Mouse (Mus musculus) heart, postnatal 0 days (tissue): Measurements from ENCODE around the gene Timm8a2. TPM values are rescaled to one million over a fixed set of nuclear protein-coding genes. Genes with fewer than 3 reads are reported as not detected.

ENCODE experiments used
- ATAC-seq: fragments of 200-750 bp; cut with Nextera tagmentation; 2 replicates; pipeline ENCODE4 v1.8.0; 2017; ENCODE audit warnings: low read depth, moderate number of reproducible peaks, moderate library complexity; ENCODE audit not compliant: insufficient read depth
- DNase-seq: peaks from one replicate; pipeline ENCODE4 v3.0.0-alpha.2; 2016; ENCODE audit warnings: low spot score
- H3K27ac ChIP-seq: fragments of 300-500 bp; sonication (generic); 2 replicates; pipeline ENCODE4 v1.5.1; 2014; ENCODE audit warnings: low read depth, mild to moderate bottlenecking
- H3K27me3 ChIP-seq: fragments of 300-500 bp; sonication (generic); 2 replicates; pipeline ENCODE4 v1.6.1; 2014; ENCODE audit warnings: low read length, mixed read lengths; ENCODE audit not compliant: control insufficient read depth, insufficient read depth
- H3K36me3 ChIP-seq: fragments of 300-500 bp; sonication (generic); replicated peaks from 2 replicates; pipeline ENCODE4 v1.6.1; 2014; ENCODE audit warnings: low read length, mixed read lengths; ENCODE audit not compliant: control insufficient read depth, insufficient read depth
- H3K4me1 ChIP-seq: fragments of 300-500 bp; sonication (generic); 2 replicates; pipeline ENCODE4 v1.6.1; 2014; ENCODE audit warnings: antibody characterized with exemption; ENCODE audit not compliant: control insufficient read depth, insufficient read depth
- H3K4me2 ChIP-seq: fragments of 300-500 bp; sonication (generic); 2 replicates; pipeline ENCODE4 v1.6.1; 2014; ENCODE audit warnings: low read depth, mild to moderate bottlenecking, low read length, moderate library complexity
- H3K4me3 ChIP-seq: fragments of 300-500 bp; sonication (generic); 2 replicates; pipeline ENCODE4 v1.5.1; 2014; ENCODE audit warnings: low read depth, low read length
- H3K9ac ChIP-seq: fragments of 300-500 bp; sonication (generic); replicated peaks from 2 replicates; pipeline ENCODE4 v1.6.1; 2014; ENCODE audit warnings: low read depth, low read length, mixed read lengths
- H3K9me3 ChIP-seq: fragments of 300-500 bp; sonication (generic); replicated peaks from 2 replicates; pipeline ENCODE4 v1.6.1; 2016; ENCODE audit warnings: low read length; ENCODE audit not compliant: control insufficient read depth
- CTCF ChIP-seq: IDR thresholded peaks from 2 replicates; pipeline ENCODE4 v1.5.1; 2016; ENCODE audit warnings: antibody characterized with exemption, control low read depth, low read depth
- EP300 ChIP-seq: IDR thresholded peaks from 2 replicates; pipeline ENCODE4 v1.6.1; 2016; ENCODE audit warnings: antibody characterized with exemption, low read depth
- WGBS: fragments of 180-500 bp; shearing (Covaris S2); extraction: QIAGEN DNeasy Blood & Tissue Kit; methylation state at CpG from one replicate; pipeline ENCODE4 v1.1.7; 2014; 5-methylcytosine and 5-hydroxymethylcytosine counted together
- polyA plus RNA-seq: library from polyadenylated mRNA; unstranded; fragments of >200 nt; fragmentation: Nextera tagmentation; extraction: Ambion mirVana; gene quantifications from 2 replicates; pipeline ENCODE4 v1.2.1, GENCODE M21; 2015
- total RNA-seq: library from RNA; depleted of rRNA; stranded (reverse); fragments of >200 nt; gene quantifications from 2 replicates; pipeline ENCODE4 v1.2.3, GENCODE M21; 2014; ENCODE audit warnings: low replicate concordance

The Timm8a2 gene
- total and polyA plus RNA-seq, 2 experiments from 2014 or later = not detected

- Histone ChIP-seq H3K9me3 (no peaks in the 10 kb centered on the region), H3K9ac (no peak overlapping the region), H3K27ac (no peak overlapping the region), H3K27me3 (no peaks in the 10 kb centered on the region), H3K36me3 (peaks cover 15% of the 10 kb centered on the region), H3K4me2 (no peak overlapping the region), H3K4me3 (no peak overlapping the region), H3K4me1 (no peaks in the 10 kb centered on the region)
- no peak for DNase-seq
- ATAC-seq = no peak
- 90% methylated on average over 3 of the region's 3 CpGs for WGBS
- no peak for TF ChIP-seq CTCF
- TF ChIP-seq EP300 = no peak
Observed at GRCm38 (mm10) chr14:121989869-121990268, 44.6 kb upstream of the Timm8a2 start.

- TF ChIP-seq CTCF = no peak
- TF ChIP-seq EP300 = no peak
- no peak overlapping the region for H3K4me2 ChIP-seq
Observed at GRCm38 (mm10) chr14:121990897-121991296, 43.6 kb upstream of the Timm8a2 start.

GRCm38 (mm10) chr14:121991921-121992320 is 42.6 kb upstream of the Timm8a2 start:
- TF ChIP-seq CTCF (no peak), EP300 (no peak)
- Histone ChIP-seq H3K4me3 (no peak overlapping the region), H3K36me3 (peaks cover 19% of the 10 kb centered on the region), H3K4me2 (no peak overlapping the region), H3K9ac (no peak overlapping the region), H3K9me3 (no peaks in the 10 kb centered on the region), H3K27ac (peak overlapping the region; percentile 63; the same call in 1 of the 2 replicates), H3K27me3 (no peaks in the 10 kb centered on the region), H3K4me1 (peaks cover 1% of the 10 kb centered on the region; the same call in 1 of the 2 replicates)
- ATAC-seq (no peak), DNase-seq (no peak)

More at GRCm38 (mm10) chr14:121990897-121991296, 43.6 kb upstream of the Timm8a2 start:
- no peaks in the 10 kb centered on the region for H3K27me3 ChIP-seq
- H3K9ac ChIP-seq = no peak overlapping the region
- no peaks in the 10 kb centered on the region for H3K4me1 ChIP-seq
- H3K9me3 ChIP-seq = no peaks in the 10 kb centered on the region
- no peak overlapping the region for H3K4me3 ChIP-seq
- ATAC-seq (no peak), DNase-seq (no peak)
- H3K27ac ChIP-seq = no peak overlapping the region
- 90% methylated on average over 6 of the region's 6 CpGs for WGBS
- peaks cover 19% of the 10 kb centered on the region for H3K36me3 ChIP-seq

- no peak overlapping the region for H3K9ac ChIP-seq
Observed at GRCm38 (mm10) chr14:121992395-121993280, 41.8 kb upstream of the Timm8a2 start.

GRCm38 (mm10) chr14:121993616-121994015 is 40.9 kb upstream of the Timm8a2 start:
- Histone ChIP-seq H3K27me3 (no peaks in the 10 kb centered on the region), H3K27ac (no peak overlapping the region), H3K4me1 (peaks cover 3% of the 10 kb centered on the region; the same call in 1 of the 2 replicates), H3K4me2 (no peak overlapping the region), H3K9ac (no peak overlapping the region), H3K36me3 (peaks cover 19% of the 10 kb centered on the region), H3K4me3 (no peak overlapping the region), H3K9me3 (no peaks in the 10 kb centered on the region)
- 86% methylated on average over 4 of the region's 4 CpGs for WGBS
- no peak for DNase-seq
- TF ChIP-seq EP300 = no peak
- no peak for ATAC-seq

More at GRCm38 (mm10) chr14:121992395-121993280, 41.8 kb upstream of the Timm8a2 start:
- Histone ChIP-seq H3K4me1 (peaks cover 3% of the 10 kb centered on the region; the same call in 1 of the 2 replicates), H3K27ac (peak overlapping the region; percentile 63), H3K9me3 (no peaks in the 10 kb centered on the region), H3K4me3 (no peak overlapping the region), H3K27me3 (no peaks in the 10 kb centered on the region), H3K4me2 (no peak overlapping the region), H3K36me3 (peaks cover 19% of the 10 kb centered on the region)
- 72% methylated on average over 13 of the region's 13 CpGs for WGBS
- peak; percentile 33 for DNase-seq
- TF ChIP-seq EP300 (no peak), CTCF (no peak)
- peak; percentile 39; the same call in 1 of the 2 replicates for ATAC-seq
